Mouse (Mus musculus): ENCODE data around the gene Rps6kl1.

DNA sequence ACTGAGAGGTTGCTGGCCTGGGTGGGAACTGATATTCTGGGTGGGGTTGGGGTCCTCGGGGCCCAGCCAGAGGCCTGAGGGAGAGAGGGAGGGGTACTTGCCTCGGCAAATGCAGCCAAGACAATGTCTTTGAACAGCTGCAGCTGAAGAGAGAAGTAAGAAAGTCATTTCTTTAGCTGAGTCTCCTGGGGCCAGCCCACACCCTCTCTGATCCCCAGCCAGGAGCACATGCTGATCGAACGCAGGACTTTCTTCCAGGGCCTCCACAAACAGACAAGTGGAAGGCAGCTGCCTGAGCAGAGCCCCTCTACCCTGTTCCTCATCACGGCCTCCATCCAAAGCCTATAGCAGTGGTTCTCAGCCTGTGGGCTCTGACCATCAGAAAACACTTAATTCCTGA lies 13.9 kb upstream of the Rps6kl1 start:
- TF ChIP-seq CTCF (IDR thresholded peaks at IDR 0.05; ENCODE audit: low read depth, low read length) (no peak), POLR2A (IDR thresholded peaks at IDR 0.05; ENCODE audit: borderline replicate concordance, low read depth, low read length) (no peak)

All from bone marrow macrophage, adult 2 months (primary cell).